Mouse (Mus musculus): ENCODE data around the gene Plcg2.

- no peak for TF ChIP-seq CTCF (conservative IDR thresholded peaks at IDR 0.05; ENCODE audit: insufficient read depth, insufficient read length, low read depth, low read length)
- no peak for TF ChIP-seq POLR2A (IDR thresholded peaks at IDR 0.05; ENCODE audit: low read depth, low read length)
Measured at GRCm38 (mm10) chr8:117577059-117577458, 79.0 kb downstream of the Plcg2 start.

Data from kidney, adult 2 months (tissue).